Mouse (Mus musculus): ENCODE results near the gene Hat1.

- TF ChIP-seq EP300 (IDR thresholded peaks at IDR 0.05; ENCODE audit: low read length), result no peak
- no peak for TF ChIP-seq MEF2A (IDR thresholded peaks at IDR 0.05; ENCODE audit: borderline replicate concordance, low read depth, low read length)
Measured at GRCm38 (mm10) chr2:71420895-71421425, 32.2 kb downstream of the Hat1 start.
